Mouse (Mus musculus) megakaryocyte, embryonic 14.5 days (primary cell): ENCODE data around the gene Olfr767.
A peak's percentile ranks its signal among the peaks of the same experiment; 100 is the strongest.

Experiments used
- FLI1 ChIP-seq: IDR thresholded peaks from 2 replicates; pipeline ENCODE4 v1.6.1; 2012; ENCODE audit warnings: low read length, inconsistent platforms, mixed read lengths
- GATA1 ChIP-seq: IDR thresholded peaks from 3 replicates; pipeline ENCODE4 v1.6.1; 2012; ENCODE audit warnings: mixed read lengths, low read length, inconsistent platforms, borderline replicate concordance

DNA sequence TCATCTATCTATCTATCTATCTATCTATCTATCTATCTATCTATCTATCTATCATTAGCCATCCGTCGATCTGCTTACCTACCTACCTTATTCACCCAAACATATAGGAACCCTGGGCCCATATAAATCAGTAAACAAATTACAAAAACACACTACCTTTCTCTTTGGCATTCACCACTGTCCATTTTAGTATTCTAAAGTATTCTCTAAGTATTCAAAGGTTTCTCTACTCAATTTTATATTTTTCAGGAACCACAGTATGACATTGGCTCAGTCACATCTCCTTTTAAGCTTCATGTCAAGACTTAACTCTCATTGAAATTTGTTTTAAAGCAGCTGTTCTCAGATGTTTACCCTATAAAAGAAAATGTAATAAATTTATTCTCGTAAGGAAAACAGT lies 32.4 kb upstream of the Olfr767 start:
- TF ChIP-seq GATA1 = peak; percentile 13; the same call in 1 of the 3 replicates
- TF ChIP-seq FLI1 = no peak
